Mouse (Mus musculus): ENCODE results near the gene 4930544D05Rik. TPM values are rescaled to one million over a fixed set of nuclear protein-coding genes. Genes with fewer than 3 reads are reported as not detected.

Gene 4930544D05Rik
- polyA plus RNA-seq, 1 experiment: not detected

- H3K4me3 ChIP-seq (ENCODE audit: low read depth, low read length): peak overlapping the region; percentile 92
- H3K9me3 ChIP-seq (replicated peaks; ENCODE audit: control insufficient read depth, insufficient read depth, low read length, poor library complexity, severe bottlenecking): no peaks in the 10 kb centered on the region
- no peaks in the 10 kb centered on the region for H3K4me1 ChIP-seq (ENCODE audit: control insufficient read depth, insufficient read depth, low read length)
- no peak for TF ChIP-seq POLR2A (IDR thresholded peaks at IDR 0.05; ENCODE audit: insufficient read depth, low read length)
- no peak for TF ChIP-seq EP300 (IDR thresholded peaks at IDR 0.05; ENCODE audit: insufficient read depth, low read depth, low read length)
- TF ChIP-seq CTCF (IDR thresholded peaks at IDR 0.05; ENCODE audit: low read depth, low read length): no peak
- H3K9ac ChIP-seq (ENCODE audit: low read depth, poor library complexity, severe bottlenecking): peak overlapping the region; percentile 100
- peaks cover 30% of the 10 kb centered on the region for H3K36me3 ChIP-seq (ENCODE audit: control insufficient read depth, insufficient read depth, low read length, poor library complexity, severe bottlenecking)
- H3K27ac ChIP-seq (ENCODE audit: insufficient read depth, low read length): peak overlapping the region; percentile 97
- no peaks in the 10 kb centered on the region for H3K27me3 ChIP-seq (ENCODE audit: control insufficient read depth, insufficient read depth, low read length, poor library complexity, severe bottlenecking)
Observed at GRCm38 (mm10) chr11:70654923-70655570, 39.4 kb downstream of the 4930544D05Rik start.

GRCm38 (mm10) chr11:70655571-70656455, 40.2 kb downstream of the 4930544D05Rik start:
- H3K27me3 ChIP-seq (ENCODE audit: control insufficient read depth, insufficient read depth, low read length, poor library complexity, severe bottlenecking): no peaks in the 10 kb centered on the region
- peak overlapping the region; percentile 92 for H3K4me3 ChIP-seq (ENCODE audit: low read depth, low read length)
- peak overlapping the region; percentile 97 for H3K27ac ChIP-seq (ENCODE audit: insufficient read depth, low read length)
- TF ChIP-seq EP300 (IDR thresholded peaks at IDR 0.05; ENCODE audit: insufficient read depth, low read depth, low read length): no peak
- TF ChIP-seq CTCF (IDR thresholded peaks at IDR 0.05; ENCODE audit: low read depth, low read length): no peak
- TF ChIP-seq POLR2A (IDR thresholded peaks at IDR 0.05; ENCODE audit: insufficient read depth, low read length): no peak
- no peaks in the 10 kb centered on the region for H3K9me3 ChIP-seq (replicated peaks; ENCODE audit: control insufficient read depth, insufficient read depth, low read length, poor library complexity, severe bottlenecking)
- H3K36me3 ChIP-seq (ENCODE audit: control insufficient read depth, insufficient read depth, low read length, poor library complexity, severe bottlenecking): peaks cover 22% of the 10 kb centered on the region
- peak overlapping the region; percentile 100 for H3K9ac ChIP-seq (ENCODE audit: low read depth, poor library complexity, severe bottlenecking)
- H3K4me1 ChIP-seq (ENCODE audit: control insufficient read depth, insufficient read depth, low read length): no peaks in the 10 kb centered on the region

DNA sequence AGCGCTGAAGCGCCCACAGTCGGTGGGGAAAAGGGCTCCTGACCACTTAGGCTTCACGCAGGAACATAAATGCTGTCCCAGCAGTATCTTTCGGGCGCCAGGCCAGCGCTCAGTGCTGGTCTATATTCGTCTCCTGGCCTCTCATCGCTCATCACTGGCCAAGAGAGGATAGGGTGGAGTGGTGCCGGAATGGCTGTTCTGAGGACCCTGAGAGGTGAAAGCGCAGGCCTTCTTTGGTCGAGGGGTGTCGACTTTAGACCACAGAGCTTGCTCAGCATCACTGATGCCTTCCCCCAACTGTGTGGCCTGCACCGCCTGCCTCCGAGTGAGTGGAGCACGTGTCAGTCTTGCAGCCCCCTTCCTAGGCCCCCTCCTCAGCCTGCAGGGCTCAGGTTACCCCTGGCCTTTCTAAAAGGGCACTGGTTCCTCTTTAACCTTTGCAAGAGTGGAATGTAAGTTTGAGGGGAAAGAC, 40.8 kb downstream of the 4930544D05Rik start:
- Histone ChIP-seq H3K4me3 (ENCODE audit: low read depth, low read length) (peak overlapping the region; percentile 92), H3K4me1 (ENCODE audit: control insufficient read depth, insufficient read depth, low read length) (no peaks in the 10 kb centered on the region), H3K9ac (ENCODE audit: low read depth, poor library complexity, severe bottlenecking) (peak overlapping the region; percentile 100), H3K27ac (ENCODE audit: insufficient read depth, low read length) (peak overlapping the region; percentile 97), H3K36me3 (ENCODE audit: control insufficient read depth, insufficient read depth, low read length, poor library complexity, severe bottlenecking) (peaks cover 15% of the 10 kb centered on the region), H3K27me3 (ENCODE audit: control insufficient read depth, insufficient read depth, low read length, poor library complexity, severe bottlenecking) (no peaks in the 10 kb centered on the region), H3K9me3 (replicated peaks; ENCODE audit: control insufficient read depth, insufficient read depth, low read length, poor library complexity, severe bottlenecking) (no peaks in the 10 kb centered on the region)
- TF ChIP-seq EP300 (IDR thresholded peaks at IDR 0.05; ENCODE audit: insufficient read depth, low read depth, low read length) (no peak; the same call in 1 of the 2 replicates), POLR2A (IDR thresholded peaks at IDR 0.05; ENCODE audit: insufficient read depth, low read length) (no peak)

- no peaks in the 10 kb centered on the region for H3K27me3 ChIP-seq (ENCODE audit: control insufficient read depth, insufficient read depth, low read length, poor library complexity, severe bottlenecking)
Observed at GRCm38 (mm10) chr11:70656964-70657363, 41.3 kb downstream of the 4930544D05Rik start, which contains the start of gene Eno3. Eno3 (plus strand) TSS chr11:70657202.

DNA sequence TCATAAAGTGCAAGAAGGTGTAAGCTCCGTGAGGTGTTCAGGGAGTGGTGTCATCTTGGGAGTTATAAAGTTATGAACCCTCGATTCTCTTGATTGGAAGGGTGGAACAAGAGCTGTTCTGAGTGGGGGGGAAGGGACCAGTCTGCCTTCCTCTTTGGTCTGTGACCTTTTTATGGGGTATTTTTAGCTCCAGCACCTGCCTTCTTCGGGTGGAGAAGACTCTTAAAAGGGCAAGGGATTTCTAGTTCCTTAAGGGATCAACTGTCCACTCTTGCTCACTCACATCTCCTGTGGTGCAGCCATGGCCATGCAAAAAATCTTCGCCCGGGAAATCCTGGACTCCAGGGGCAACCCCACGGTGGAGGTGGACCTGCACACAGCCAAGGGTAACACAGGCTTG, 41.9 kb downstream of the 4930544D05Rik start:
- Histone ChIP-seq H3K27ac (ENCODE audit: insufficient read depth, low read length) (no peak overlapping the region), H3K36me3 (ENCODE audit: control insufficient read depth, insufficient read depth, low read length, poor library complexity, severe bottlenecking) (peaks cover 12% of the 10 kb centered on the region), H3K9me3 (replicated peaks; ENCODE audit: control insufficient read depth, insufficient read depth, low read length, poor library complexity, severe bottlenecking) (no peaks in the 10 kb centered on the region), H3K27me3 (ENCODE audit: control insufficient read depth, insufficient read depth, low read length, poor library complexity, severe bottlenecking) (no peaks in the 10 kb centered on the region), H3K4me1 (ENCODE audit: control insufficient read depth, insufficient read depth, low read length) (no peaks in the 10 kb centered on the region), H3K9ac (ENCODE audit: low read depth, poor library complexity, severe bottlenecking) (no peak overlapping the region), H3K4me3 (ENCODE audit: low read depth, low read length) (no peak overlapping the region)
- TF ChIP-seq POLR2A (IDR thresholded peaks at IDR 0.05; ENCODE audit: insufficient read depth, low read length): no peak
- TF ChIP-seq EP300 (IDR thresholded peaks at IDR 0.05; ENCODE audit: insufficient read depth, low read depth, low read length): no peak
- TF ChIP-seq CTCF (IDR thresholded peaks at IDR 0.05; ENCODE audit: low read depth, low read length): no peak

More at GRCm38 (mm10) chr11:70656964-70657363, 41.3 kb downstream of the 4930544D05Rik start, which contains the start of gene Eno3:
- H3K4me1 ChIP-seq (ENCODE audit: control insufficient read depth, insufficient read depth, low read length): no peaks in the 10 kb centered on the region
- peak within 1 kb of the TSS; percentile 100 for H3K9ac ChIP-seq (ENCODE audit: low read depth, poor library complexity, severe bottlenecking)
- H3K4me3 ChIP-seq (ENCODE audit: low read depth, low read length): peak within 1 kb of the TSS; percentile 92
- no peaks in the 10 kb centered on the region for H3K9me3 ChIP-seq (replicated peaks; ENCODE audit: control insufficient read depth, insufficient read depth, low read length, poor library complexity, severe bottlenecking)
- peaks cover 12% of the 10 kb centered on the region for H3K36me3 ChIP-seq (ENCODE audit: control insufficient read depth, insufficient read depth, low read length, poor library complexity, severe bottlenecking)
- peak within 1 kb of the TSS; percentile 97 for H3K27ac ChIP-seq (ENCODE audit: insufficient read depth, low read length)
- TF ChIP-seq EP300 (IDR thresholded peaks at IDR 0.05; ENCODE audit: insufficient read depth, low read depth, low read length): no peak
- no peak for TF ChIP-seq POLR2A (IDR thresholded peaks at IDR 0.05; ENCODE audit: insufficient read depth, low read length)

All from ES-Bruce4 (cell line).